Mouse (Mus musculus): ENCODE measurements at regions not wholly inside any gene's neighbourhood (a gene's known extent, or its start where the extent isn't known, plus 50 kb on each side); places are given as distances from the start of the nearest gene placed in this dataset.
A peak's percentile ranks its signal among the peaks of the same experiment; 100 is the strongest.

DNA sequence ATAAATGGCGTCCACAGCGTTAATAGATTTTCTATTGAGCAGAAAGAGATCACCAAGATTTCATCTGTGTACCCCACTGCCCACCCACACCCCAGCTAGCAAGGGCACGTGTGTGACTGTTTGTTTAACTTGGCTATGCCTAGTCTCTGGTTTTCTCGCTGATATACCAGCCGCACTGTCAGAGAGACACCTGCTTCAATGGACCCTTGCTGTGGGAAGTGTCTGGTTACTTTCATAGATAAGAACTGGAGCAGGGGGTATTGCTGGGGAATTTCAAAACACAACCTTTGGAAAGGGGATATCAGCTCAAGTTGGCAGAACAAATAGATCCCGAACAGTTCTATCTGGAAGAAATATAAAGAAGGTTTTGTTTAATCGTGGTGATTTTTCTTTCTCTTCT lies 656.8 kb upstream of the Cdh5 start:
- no peaks in the 10 kb centered on the region for H3K27me3 ChIP-seq
- ATAC-seq (replicated peaks; ENCODE audit: insufficient number of reproducible peaks, insufficient read depth, low FRiP score, low read depth) = peak; percentile 58; the same call in 1 of the 2 replicates
- no peaks in the 10 kb centered on the region for H3K36me3 ChIP-seq
- peaks cover 6% of the 10 kb centered on the region; the same call in 1 of the 2 replicates for H3K4me1 ChIP-seq (replicated peaks)
- H3K4me3 ChIP-seq = no peak overlapping the region
- no peaks in the 10 kb centered on the region for H3K9me3 ChIP-seq (replicated peaks)
- no peak overlapping the region for H3K27ac ChIP-seq
- H3K9ac ChIP-seq = no peak overlapping the region
- WGBS = 25% methylated on average over 7 of the region's 7 CpGs
- no peak overlapping the region for H3K4me2 ChIP-seq

DNA sequence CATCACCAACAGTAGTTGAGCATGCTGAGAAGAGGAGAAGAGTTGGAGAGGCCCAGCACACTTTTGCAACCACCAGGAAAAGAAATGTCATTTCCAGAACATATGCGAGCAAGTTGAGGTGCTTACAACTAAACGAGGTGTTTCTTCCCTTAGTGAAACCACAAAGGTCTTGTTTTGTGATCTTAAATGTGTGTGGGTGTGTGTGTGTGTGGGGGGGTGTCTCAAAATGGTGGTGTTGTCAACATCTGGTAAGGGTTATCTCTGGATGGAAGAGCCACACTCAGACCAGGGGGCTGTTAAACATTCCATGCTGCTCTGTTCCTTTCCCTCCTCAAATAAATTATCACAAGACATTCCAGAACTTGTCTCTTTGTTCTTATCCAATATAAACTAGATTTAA lies 656.0 kb upstream of the Cdh5 start:
- Histone ChIP-seq H3K4me3 (no peak overlapping the region), H3K36me3 (no peaks in the 10 kb centered on the region), H3K9me3 (replicated peaks) (no peaks in the 10 kb centered on the region), H3K27ac (no peak overlapping the region), H3K9ac (no peak overlapping the region), H3K27me3 (no peaks in the 10 kb centered on the region), H3K4me1 (replicated peaks) (peaks cover 6% of the 10 kb centered on the region; the same call in 1 of the 2 replicates), H3K4me2 (no peak overlapping the region)
- 64% methylated on average over 2 of the region's 2 CpGs for WGBS
- ATAC-seq (replicated peaks; ENCODE audit: insufficient number of reproducible peaks, insufficient read depth, low FRiP score, low read depth) = no peak

DNA sequence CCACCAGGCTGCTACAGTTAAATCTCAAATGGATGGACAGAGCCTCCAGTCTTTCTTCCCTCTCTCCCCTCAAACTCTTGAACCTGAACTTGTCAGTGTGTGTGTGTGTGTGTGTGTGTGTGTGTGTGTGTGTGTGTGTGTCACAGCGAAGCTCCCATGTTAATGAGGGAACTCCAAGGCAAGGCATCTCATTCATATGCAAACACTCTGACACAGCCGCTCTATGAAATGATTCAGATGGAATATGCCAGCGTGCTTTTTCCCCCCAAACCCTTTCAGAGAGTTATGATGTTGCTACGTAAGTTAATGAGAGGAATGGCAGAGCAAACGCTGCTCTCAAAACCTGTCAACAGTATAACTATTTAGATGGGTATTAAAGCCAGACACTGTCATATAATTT lies 653.5 kb upstream of the Cdh5 start:
- Histone ChIP-seq H3K36me3 (no peaks in the 10 kb centered on the region), H3K27ac (no peak overlapping the region), H3K9ac (no peak overlapping the region), H3K4me3 (no peak overlapping the region), H3K27me3 (no peaks in the 10 kb centered on the region), H3K4me2 (no peak overlapping the region), H3K4me1 (replicated peaks) (peaks cover 3% of the 10 kb centered on the region; the same call in 1 of the 2 replicates), H3K9me3 (replicated peaks) (no peaks in the 10 kb centered on the region)
- WGBS = 77% methylated on average over 5 of the region's 5 CpGs
- no peak for ATAC-seq (replicated peaks; ENCODE audit: insufficient number of reproducible peaks, insufficient read depth, low FRiP score, low read depth)

DNA sequence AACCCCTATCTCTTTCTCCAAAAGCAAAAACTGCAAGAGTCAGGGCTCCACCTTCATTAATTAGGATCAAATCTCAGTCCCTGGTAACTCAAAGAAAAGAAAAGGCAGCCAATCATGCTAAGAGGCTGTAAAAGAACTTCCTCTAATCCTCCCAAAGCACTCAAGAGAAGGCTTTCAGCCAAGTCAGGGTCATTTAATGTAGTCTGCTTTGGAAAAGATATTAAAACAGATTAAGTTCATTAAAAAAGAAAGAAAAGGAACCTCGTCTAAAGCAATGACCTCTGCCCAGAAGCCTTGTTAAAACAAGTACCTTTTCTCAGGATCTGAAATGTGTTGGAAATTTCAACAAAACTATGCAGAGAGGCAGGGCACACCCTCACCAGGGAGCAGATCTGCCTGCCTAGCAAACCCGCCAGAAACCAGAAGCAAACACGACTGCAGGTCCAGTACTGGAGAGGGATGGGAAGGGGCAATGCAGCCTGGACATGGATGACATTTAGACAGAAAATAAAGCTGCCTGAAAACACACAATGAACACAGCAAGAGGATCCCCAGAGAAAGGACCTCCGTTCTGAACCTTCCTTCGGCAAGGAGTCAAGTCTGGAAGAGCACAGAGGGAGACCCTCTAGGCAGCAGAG lies 649.9 kb upstream of the Cdh5 start:
- Histone ChIP-seq H3K9ac (no peak overlapping the region), H3K27me3 (no peaks in the 10 kb centered on the region), H3K27ac (no peak overlapping the region), H3K4me2 (no peak overlapping the region), H3K36me3 (no peaks in the 10 kb centered on the region), H3K9me3 (replicated peaks) (no peaks in the 10 kb centered on the region), H3K4me1 (replicated peaks) (no peaks in the 10 kb centered on the region), H3K4me3 (no peak overlapping the region)
- ATAC-seq (replicated peaks; ENCODE audit: insufficient number of reproducible peaks, insufficient read depth, low FRiP score, low read depth) = no peak
- WGBS = 53% methylated on average over 5 of the region's 5 CpGs

DNA sequence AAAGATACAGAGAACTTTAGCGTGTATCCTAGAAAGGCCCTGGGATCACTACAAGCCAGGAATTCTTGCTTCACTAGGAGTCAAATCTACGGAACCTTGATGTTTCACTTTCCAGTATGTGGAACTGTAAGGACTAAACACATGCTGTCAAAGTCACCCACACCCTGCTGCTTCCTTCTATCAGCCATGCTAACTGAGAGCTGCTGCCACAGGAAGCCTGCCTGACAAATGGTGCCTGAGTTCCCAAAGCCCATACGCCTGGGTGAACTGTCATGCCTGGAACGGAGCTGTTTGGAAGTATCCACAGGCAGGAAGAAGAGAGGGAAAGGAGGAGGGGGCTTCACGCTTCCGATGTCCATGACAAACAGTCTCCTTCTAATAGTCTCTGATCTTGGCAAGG lies 644.2 kb upstream of the Cdh5 start:
- no peak overlapping the region for H3K4me3 ChIP-seq
- H3K4me2 ChIP-seq = no peak overlapping the region
- no peaks in the 10 kb centered on the region for H3K9me3 ChIP-seq (replicated peaks)
- no peaks in the 10 kb centered on the region for H3K36me3 ChIP-seq
- ATAC-seq (replicated peaks; ENCODE audit: insufficient number of reproducible peaks, insufficient read depth, low FRiP score, low read depth) = no peak
- no peak overlapping the region for H3K9ac ChIP-seq
- H3K27me3 ChIP-seq = no peaks in the 10 kb centered on the region
- H3K4me1 ChIP-seq (replicated peaks) = no peaks in the 10 kb centered on the region
- 64% methylated on average over 6 of the region's 6 CpGs for WGBS
- H3K27ac ChIP-seq = no peak overlapping the region

DNA sequence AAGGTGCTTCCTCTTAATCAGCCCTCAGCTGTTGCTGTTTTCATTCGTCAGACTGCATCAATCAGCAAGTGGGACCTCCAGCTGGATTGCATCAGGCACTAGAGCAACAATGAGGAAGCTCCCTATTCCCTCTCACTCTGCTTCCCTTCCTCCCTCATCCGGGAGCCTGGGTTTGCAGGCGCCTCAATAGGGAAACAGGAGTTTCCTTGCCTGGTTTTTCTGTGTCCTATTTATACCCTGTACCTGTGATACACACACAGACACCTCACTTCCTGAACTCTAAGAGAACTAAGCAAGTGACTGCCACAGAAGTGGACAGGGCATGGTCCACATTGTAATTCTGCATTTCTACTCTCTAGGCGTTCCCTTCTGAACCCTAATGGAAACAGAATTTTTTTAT lies 637.9 kb upstream of the Cdh5 start:
- H3K27ac ChIP-seq = no peak overlapping the region
- H3K9me3 ChIP-seq (replicated peaks) = no peaks in the 10 kb centered on the region
- no peak overlapping the region for H3K4me2 ChIP-seq
- no peaks in the 10 kb centered on the region for H3K27me3 ChIP-seq
- no peaks in the 10 kb centered on the region for H3K36me3 ChIP-seq
- no peak overlapping the region for H3K4me3 ChIP-seq
- 29% methylated on average over 4 of the region's 4 CpGs for WGBS
- H3K4me1 ChIP-seq (replicated peaks) = no peaks in the 10 kb centered on the region
- ATAC-seq (replicated peaks; ENCODE audit: insufficient number of reproducible peaks, insufficient read depth, low FRiP score, low read depth) = no peak
- H3K9ac ChIP-seq = no peak overlapping the region

DNA sequence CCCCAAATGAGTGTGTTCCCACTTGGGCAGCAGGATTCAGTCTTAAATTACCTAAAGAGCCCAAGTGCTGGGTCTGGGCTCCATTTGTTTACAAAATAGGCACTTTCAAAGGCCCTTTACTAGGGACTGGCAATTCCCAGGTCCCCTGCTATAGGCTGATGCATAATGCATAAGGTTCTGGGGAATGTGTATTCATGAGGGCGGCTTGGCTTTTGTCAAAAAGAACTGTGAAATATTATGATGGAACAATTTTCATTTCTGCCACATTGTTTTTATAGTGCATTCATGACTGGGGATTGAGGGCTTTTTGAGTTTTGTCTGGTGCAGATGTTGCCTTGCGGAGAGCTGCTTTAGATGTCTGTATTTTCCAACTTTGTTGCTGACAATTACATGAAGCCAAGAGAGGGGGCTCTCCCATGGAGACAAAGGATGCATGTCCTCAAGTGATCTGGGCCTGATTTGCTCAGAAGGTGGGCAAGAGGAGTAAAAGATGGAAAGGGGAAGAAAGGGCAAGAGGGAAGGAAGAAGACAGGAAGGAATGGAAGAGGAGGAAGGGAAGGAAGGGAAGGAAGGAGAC lies 636.6 kb upstream of the Cdh5 start:
- Histone ChIP-seq H3K27ac (no peak overlapping the region), H3K27me3 (no peaks in the 10 kb centered on the region), H3K4me2 (no peak overlapping the region), H3K9me3 (replicated peaks) (no peaks in the 10 kb centered on the region), H3K4me3 (no peak overlapping the region), H3K9ac (no peak overlapping the region), H3K36me3 (no peaks in the 10 kb centered on the region), H3K4me1 (replicated peaks) (no peaks in the 10 kb centered on the region)
- ATAC-seq (replicated peaks; ENCODE audit: insufficient number of reproducible peaks, insufficient read depth, low FRiP score, low read depth) = no peak
- WGBS = 95% methylated on average over 2 of the region's 2 CpGs

DNA sequence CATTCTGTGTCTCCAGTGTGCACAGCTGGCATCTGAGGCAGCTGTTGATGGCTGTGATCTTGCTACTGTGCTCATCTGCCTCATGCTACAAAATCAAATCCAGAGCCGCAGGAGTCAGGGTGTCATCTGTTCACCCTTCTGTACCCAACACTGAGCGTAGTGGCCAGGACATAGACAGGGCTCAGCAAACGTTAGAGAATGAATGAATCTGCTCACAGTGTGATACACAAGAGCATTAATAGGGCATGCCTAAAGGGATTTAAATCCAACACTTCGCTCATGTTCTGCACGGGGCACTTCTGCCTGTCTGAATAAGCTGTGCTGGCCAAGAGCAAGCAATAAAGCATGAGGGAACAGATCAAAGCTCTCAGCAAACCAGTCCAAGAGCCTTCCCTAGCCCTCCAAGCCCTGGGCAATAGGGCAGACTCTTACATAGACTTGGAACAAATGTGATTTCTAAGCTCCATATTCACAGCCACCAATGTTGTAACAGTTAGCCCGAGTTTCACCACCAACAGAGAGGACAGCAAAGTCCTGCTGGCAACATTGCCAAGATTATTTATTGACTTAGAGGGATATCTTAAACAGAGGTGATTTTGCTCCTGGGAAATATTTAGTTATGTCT lies 633.8 kb upstream of the Cdh5 start:
- H3K9me3 ChIP-seq (replicated peaks) = no peaks in the 10 kb centered on the region
- no peak overlapping the region for H3K4me3 ChIP-seq
- no peaks in the 10 kb centered on the region for H3K36me3 ChIP-seq
- no peaks in the 10 kb centered on the region for H3K4me1 ChIP-seq (replicated peaks)
- no peak overlapping the region for H3K27ac ChIP-seq
- WGBS = 71% methylated on average over 6 of the region's 6 CpGs
- no peak for ATAC-seq (replicated peaks; ENCODE audit: insufficient number of reproducible peaks, insufficient read depth, low FRiP score, low read depth)
- H3K9ac ChIP-seq = no peak overlapping the region
- no peak overlapping the region for H3K4me2 ChIP-seq
- H3K27me3 ChIP-seq = no peaks in the 10 kb centered on the region

DNA sequence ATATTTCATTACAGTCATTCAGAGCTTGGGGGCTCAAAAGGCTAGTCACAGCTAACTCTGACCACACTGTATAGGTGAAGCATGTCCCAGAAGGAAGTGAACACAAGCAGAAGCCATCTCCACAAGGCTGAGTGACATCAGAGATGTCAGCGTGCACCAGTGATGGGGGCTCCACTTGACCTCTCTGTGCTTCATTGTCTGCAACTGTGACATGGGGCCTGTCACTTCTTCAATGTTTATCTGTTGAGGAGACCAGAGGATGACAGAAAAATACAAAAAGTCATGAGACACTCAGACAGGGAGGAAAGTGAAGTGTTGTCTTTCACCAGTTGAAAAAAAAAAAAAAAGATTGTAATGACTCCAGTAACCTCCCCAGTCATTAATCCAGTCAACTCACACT lies 632.4 kb upstream of the Cdh5 start:
- H3K4me3 ChIP-seq = no peak overlapping the region
- no peak overlapping the region for H3K4me2 ChIP-seq
- no peaks in the 10 kb centered on the region for H3K9me3 ChIP-seq (replicated peaks)
- H3K36me3 ChIP-seq = no peaks in the 10 kb centered on the region
- 61% methylated on average over 1 of the region's 1 CpGs for WGBS
- H3K27me3 ChIP-seq = no peaks in the 10 kb centered on the region
- H3K9ac ChIP-seq = no peak overlapping the region
- H3K4me1 ChIP-seq (replicated peaks) = no peaks in the 10 kb centered on the region
- ATAC-seq (replicated peaks; ENCODE audit: insufficient number of reproducible peaks, insufficient read depth, low FRiP score, low read depth) = no peak
- no peak overlapping the region for H3K27ac ChIP-seq

DNA sequence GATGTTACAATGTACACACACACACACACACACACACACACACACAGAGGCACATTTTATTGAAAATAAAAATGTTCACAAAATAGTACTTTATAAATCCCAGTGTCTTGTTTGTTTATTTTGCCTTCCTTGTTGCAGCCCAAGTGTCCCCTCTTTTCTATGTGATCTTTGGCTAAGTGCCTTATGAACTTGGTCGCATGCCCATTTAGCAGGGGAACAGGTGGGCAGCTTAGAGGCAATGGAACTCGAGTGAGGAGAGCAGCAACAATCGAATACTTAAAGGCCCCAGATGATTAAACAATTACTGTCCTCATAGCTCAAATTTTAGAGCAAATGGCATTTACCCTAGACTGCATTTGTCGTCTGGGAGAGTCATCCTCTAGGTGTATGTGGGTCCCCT lies 631.1 kb upstream of the Cdh5 start:
- H3K27me3 ChIP-seq = no peaks in the 10 kb centered on the region
- no peak for ATAC-seq (replicated peaks; ENCODE audit: insufficient number of reproducible peaks, insufficient read depth, low FRiP score, low read depth)
- H3K27ac ChIP-seq = no peak overlapping the region
- H3K9me3 ChIP-seq (replicated peaks) = no peaks in the 10 kb centered on the region
- no peak overlapping the region for H3K9ac ChIP-seq
- 49% methylated on average over 4 of the region's 4 CpGs for WGBS
- H3K36me3 ChIP-seq = no peaks in the 10 kb centered on the region
- H3K4me3 ChIP-seq = no peak overlapping the region
- no peaks in the 10 kb centered on the region for H3K4me1 ChIP-seq (replicated peaks)
- no peak overlapping the region for H3K4me2 ChIP-seq

DNA sequence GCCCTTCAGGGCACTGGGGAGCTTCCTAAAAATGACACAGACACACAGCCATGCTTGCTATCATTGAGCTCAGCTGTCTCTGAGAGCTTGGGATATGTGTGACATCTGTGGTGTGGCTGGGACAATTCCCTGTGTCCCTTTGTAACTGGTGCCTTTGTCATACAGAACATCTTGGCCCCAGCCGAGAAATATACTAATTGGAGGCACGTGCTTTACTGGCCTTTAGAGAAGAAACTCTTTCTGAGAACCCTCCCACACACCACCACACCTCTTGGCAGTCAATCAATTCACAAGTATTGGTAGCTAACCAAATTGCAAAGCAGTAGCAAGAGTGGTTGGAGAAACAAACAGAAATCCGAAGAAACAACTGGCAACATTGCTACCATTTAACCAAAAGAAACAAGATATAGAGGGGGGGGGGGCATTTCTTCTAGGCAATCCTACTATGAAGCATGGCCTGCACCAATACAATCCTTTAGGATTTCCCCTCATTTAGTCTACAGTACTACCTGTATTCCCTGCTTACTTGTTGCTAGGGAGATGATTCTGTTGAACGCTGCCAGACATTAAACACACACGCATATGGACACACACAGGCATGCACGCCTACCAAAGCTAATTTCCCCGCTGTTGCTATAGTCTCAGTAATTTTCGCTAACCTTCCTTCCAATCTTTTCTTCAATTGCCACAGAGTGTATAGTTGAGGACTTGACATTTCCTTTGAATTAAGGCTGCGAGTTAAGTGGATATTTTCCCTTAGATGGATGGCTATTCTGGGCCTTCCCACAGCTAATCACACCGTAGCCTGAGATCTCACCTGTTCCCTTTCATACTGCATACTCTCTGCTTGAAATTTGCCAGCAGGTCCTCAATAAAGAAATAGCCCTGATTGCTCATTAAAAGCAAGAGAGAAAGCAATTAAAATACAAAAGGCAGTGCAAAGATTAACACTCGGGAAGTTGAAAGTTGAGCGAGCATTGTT lies 625.3 kb upstream of the Cdh5 start:
- H3K9ac ChIP-seq = no peak overlapping the region
- ATAC-seq (replicated peaks; ENCODE audit: insufficient number of reproducible peaks, insufficient read depth, low FRiP score, low read depth) = no peak
- no peaks in the 10 kb centered on the region for H3K9me3 ChIP-seq (replicated peaks)
- H3K27ac ChIP-seq = no peak overlapping the region
- 82% methylated on average over 12 of the region's 12 CpGs for WGBS
- H3K4me3 ChIP-seq = no peak overlapping the region
- no peaks in the 10 kb centered on the region for H3K27me3 ChIP-seq
- H3K4me1 ChIP-seq (replicated peaks) = no peaks in the 10 kb centered on the region
- H3K36me3 ChIP-seq = no peaks in the 10 kb centered on the region
- H3K4me2 ChIP-seq = no peak overlapping the region

Data from heart, embryonic 15.5 days (tissue).